In the genomic region with DNA sequence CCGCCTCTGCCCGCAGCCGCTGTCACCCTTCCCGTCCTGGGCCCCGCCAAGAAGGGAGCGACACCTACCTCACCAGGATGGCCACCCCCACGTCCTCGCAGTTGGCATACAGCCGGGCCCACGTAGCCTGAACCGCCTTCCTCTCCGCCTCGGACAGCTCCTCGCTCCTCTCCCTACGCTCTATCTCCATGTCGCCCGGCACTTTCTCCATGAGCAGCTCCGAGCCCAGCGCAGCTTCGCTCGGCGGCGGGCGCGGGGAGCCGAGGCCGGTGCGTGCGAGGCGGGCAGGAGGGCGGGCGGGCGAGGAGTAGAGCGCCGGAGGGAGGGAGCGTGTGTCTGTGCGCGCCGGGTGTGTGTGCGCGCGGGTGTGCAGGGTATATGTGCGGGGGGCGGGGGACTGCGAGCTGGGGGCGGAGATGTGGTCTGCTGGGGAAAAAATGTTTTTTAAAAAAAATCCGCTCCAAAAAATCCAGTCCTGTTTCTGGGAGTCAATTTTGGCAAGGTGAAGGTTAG, we compare ENCODE assay signal across 8 mouse cellular contexts. TPM values are rescaled to one million over a fixed set of nuclear protein-coding genes. Genes with fewer than 3 reads are reported as not detected.
A peak's percentile ranks its signal among the peaks of the same experiment; 100 is the strongest.
DNase-seq lines count a peak whose midpoint lies in the region; ATAC-seq and TF ChIP-seq lines count a peak whose summit lies in the region.

No protein-coding gene starts in this region.

- 4% methylated on average over 44 of the region's 47 CpGs for WGBS in forebrain, postnatal 0 days
- under 1% methylated on average over 46 of the region's 47 CpGs for WGBS in midbrain, embryonic 12.5 days

- DNase-seq in ovary, postnatal 36 days (ENCODE audit: low spot score) = peak; percentile 54
- DNase-seq in ovary, adult 18-20 months (ENCODE audit: low spot score) = no peak
- DNase-seq in cerebellum, adult 18-20 months = peak; percentile 76 to 80
- DNase-seq in forebrain, postnatal 0 days = peak; percentile 69
- DNase-seq in kidney, postnatal 10 days = peak; percentile 70
- no peak for DNase-seq in spleen, postnatal 14 days (ENCODE audit: low spot score in 2 of 2)
- no peak for DNase-seq in layer of hippocampus, adult 18-20 months (ENCODE audit: low spot score in 2 of 2)

- H3K27me3 ChIP-seq in forebrain, postnatal 0 days (ENCODE audit: insufficient read depth, low read length) = no peaks in the 10 kb centered on the region
- peaks cover 71% of the 10 kb centered on the region for H3K27me3 ChIP-seq in midbrain, embryonic 12.5 days

- H3K9me3 ChIP-seq in forebrain, postnatal 0 days (ENCODE audit: low read length) = no peaks in the 10 kb centered on the region
- no peaks in the 10 kb centered on the region for H3K9me3 ChIP-seq in midbrain, embryonic 12.5 days

- TF ChIP-seq CTCF in forebrain, postnatal 0 days (IDR thresholded peaks at IDR 0.05; ENCODE audit: low read depth) = no peak

- 0 out of 2 replicates have a peak overlapping the region, but pooled peaks have one; percentile 9 for H3K27ac ChIP-seq in forebrain, postnatal 0 days (ENCODE audit: low read depth, low read length)
- H3K27ac ChIP-seq in midbrain, embryonic 12.5 days (replicated peaks) = no peak overlapping the region

- peak overlapping the region; percentile 68 for H3K4me3 ChIP-seq in forebrain, postnatal 0 days (ENCODE audit: low read depth, low read length)
- H3K4me3 ChIP-seq in midbrain, embryonic 12.5 days = peak overlapping the region; percentile 49

- peak overlapping the region; percentile 96 for H3K4me2 ChIP-seq in forebrain, postnatal 0 days (ENCODE audit: low read depth)
- H3K4me2 ChIP-seq in midbrain, embryonic 12.5 days (replicated peaks) = peak overlapping the region; percentile 82

- H3K4me1 ChIP-seq in forebrain, postnatal 0 days (ENCODE audit: insufficient read depth) = 0 out of 2 replicates have a peak, but pooled peaks cover 8% of the 10 kb centered on the region
- H3K4me1 ChIP-seq in midbrain, embryonic 12.5 days = peaks cover 32% of the 10 kb centered on the region

- ATAC-seq in forebrain, postnatal 0 days = peak; percentile 71
- ATAC-seq in midbrain, embryonic 12.5 days (ENCODE audit: low FRiP score, low read depth) = no peak

- peak overlapping the region; percentile 81 for H3K9ac ChIP-seq in forebrain, postnatal 0 days
- peak overlapping the region; percentile 71 for H3K9ac ChIP-seq in midbrain, embryonic 12.5 days (replicated peaks)

- H3K36me3 ChIP-seq in forebrain, postnatal 0 days (ENCODE audit: insufficient read depth) = no peaks in the 10 kb centered on the region
- no peaks in the 10 kb centered on the region for H3K36me3 ChIP-seq in midbrain, embryonic 12.5 days

RNA-seq across cellular contexts. Expression of a gene that starts 0.3 kb away (rescaled TPM):
- 20.7 and 22.7 TPM in 2 replicates for total RNA-seq in forebrain, postnatal 0 days (2014; rRNA removed)
- polyA plus RNA-seq in forebrain, postnatal 0 days (2015; fragmentation: Nextera tagmentation; extraction: Ambion mirVana) = 24.9 and 27.6 TPM in 2 replicates
- 2.8 and 3.5 TPM in 2 replicates for polyA plus RNA-seq in midbrain, embryonic 12.5 days (2016; fragmentation: Nextera tagmentation; extraction: Ambion mirVana)
- 10 to 100 TPM; 71.3 to 80.7 TPM for total RNA-seq in layer of hippocampus, adult 18-20 months (2021)

RNA-seq across cellular contexts. Expression of a gene that starts 0.4 kb away (rescaled TPM):
- 1.5 and 3.3 TPM in 2 replicates for total RNA-seq in forebrain, postnatal 0 days (2014; rRNA removed)
- 3.4 and 4.8 TPM in 2 replicates for polyA plus RNA-seq in forebrain, postnatal 0 days (2015; fragmentation: Nextera tagmentation; extraction: Ambion mirVana)
- 0.37 and 0.63 TPM in 2 replicates for polyA plus RNA-seq in midbrain, embryonic 12.5 days (2016; fragmentation: Nextera tagmentation; extraction: Ambion mirVana)
- total RNA-seq in layer of hippocampus, adult 18-20 months (2021) = 1 to 10 TPM; 5.6 to 5.8 TPM

RNA-seq across cellular contexts. Expression of a gene that starts 26.9 kb away (rescaled TPM):
- total RNA-seq in forebrain, postnatal 0 days (2014; rRNA removed) = 1.6 and 1.9 TPM in 2 replicates
- 0.75 and 0.97 TPM in 2 replicates for polyA plus RNA-seq in forebrain, postnatal 0 days (2015; fragmentation: Nextera tagmentation; extraction: Ambion mirVana)
- 1.1 and 1.8 TPM in 2 replicates for polyA plus RNA-seq in midbrain, embryonic 12.5 days (2016; fragmentation: Nextera tagmentation; extraction: Ambion mirVana)
- total RNA-seq in layer of hippocampus, adult 18-20 months (2021) = 1 to 10 TPM; 1.1 to 1.3 TPM

Comparison
In these comparisons a context has a peak if more than half of its experiments do, and no peak if none do; other contexts are left out.
1. DNase-seq: peak in ovary, postnatal 36 days (single experiment), cerebellum, adult 18-20 months (2 of 2), forebrain, postnatal 0 days (single experiment) and kidney, postnatal 10 days (single experiment); none in ovary, adult 18-20 months (single experiment), spleen, postnatal 14 days (0 of 2) and layer of hippocampus, adult 18-20 months (0 of 2).